Mouse (Mus musculus): ENCODE data around the gene Astn2. TPM values are rescaled to one million over a fixed set of nuclear protein-coding genes. Genes with fewer than 3 reads are reported as not detected.

The Astn2 gene
- 0.44 TPM for polyA plus RNA-seq (2015; fragmentation: Illumina TruSeq; extraction: RNeasy Lipid Tissue Mini Kit (QIAGEN cat#74804); ENCODE audit: insufficient read depth, low read depth, low replicate concordance)

DNA sequence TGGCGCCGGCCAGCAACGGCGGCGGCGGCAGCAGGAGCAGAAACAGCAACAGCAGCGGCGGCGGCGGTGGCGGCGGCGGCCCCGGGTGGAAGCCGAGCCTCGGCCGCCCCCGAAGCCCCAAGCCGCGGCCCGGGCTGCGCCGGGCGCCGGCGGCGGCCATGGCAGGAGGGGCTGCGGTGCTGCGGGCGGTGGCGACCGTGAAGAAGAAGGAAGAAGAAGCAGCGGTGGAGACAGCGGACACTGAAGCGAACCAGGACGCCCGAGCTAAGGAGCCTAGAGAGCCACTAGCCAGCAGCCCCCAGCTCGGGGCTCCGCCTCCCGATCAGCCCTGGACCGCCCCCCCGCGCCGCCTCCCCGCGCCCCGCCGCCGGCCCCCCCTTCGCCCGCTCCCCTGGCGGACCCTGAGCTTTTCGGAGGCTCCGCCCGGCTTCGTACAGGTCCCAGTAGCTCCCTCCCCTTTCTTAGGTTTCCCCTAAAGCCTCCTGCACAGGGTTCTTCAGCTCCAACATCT is at the start of gene Astn2:
Gene Astn2 (minus strand): TSS at position 411 of the 511 bp plus-strand sequence.

DNA sequence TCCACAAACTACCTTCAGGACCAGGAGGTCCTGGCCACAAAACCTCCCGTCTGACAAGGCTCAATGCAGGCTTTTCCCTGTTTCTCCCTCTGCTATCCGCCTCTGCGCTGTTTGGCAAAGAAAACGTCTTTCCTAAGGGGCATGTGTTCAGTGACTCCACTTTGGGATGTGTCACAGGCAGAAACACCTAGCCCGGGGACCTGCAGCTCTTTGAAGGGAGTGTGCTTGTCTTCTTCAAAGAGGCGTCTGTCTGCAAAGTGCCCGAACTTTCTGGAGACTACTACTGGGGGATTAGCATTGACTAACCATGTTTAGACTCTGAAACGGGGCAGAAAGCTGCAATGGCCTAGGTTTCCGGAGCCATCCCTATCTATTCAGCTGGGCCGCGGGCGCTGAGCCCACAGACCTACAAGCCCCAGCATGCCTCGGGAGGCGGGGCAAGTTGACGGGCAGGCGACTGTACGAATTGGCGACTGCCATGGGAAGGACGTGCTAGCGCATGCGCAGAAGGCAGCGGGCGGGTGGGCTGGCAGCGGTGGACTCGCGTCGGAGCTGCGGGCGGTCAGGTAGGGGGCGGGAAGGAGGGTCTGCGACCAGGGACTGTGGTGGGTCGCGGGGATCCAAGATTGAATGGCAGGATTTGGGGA is 799.8 kb downstream of the Astn2 start, which contains the start of gene Trim32:
Gene Trim32 (plus strand): TSS at position 483 of the 647 bp plus-strand sequence.

All from pancreas, adult 10 weeks (tissue).